Mouse (Mus musculus) forebrain, embryonic 16.5 days (tissue): ENCODE data around the gene Galnt18. TPM values are rescaled to one million over a fixed set of nuclear protein-coding genes. Genes with fewer than 3 reads are reported as not detected.

Experiments used
- ATAC-seq: fragments of 200-750 bp; cut with Nextera tagmentation; 2 replicates; pipeline ENCODE4 v1.8.0; 2017; ENCODE audit warnings: mild to moderate bottlenecking, moderate library complexity
- H3K27ac ChIP-seq: fragments of 300-500 bp; sonication (generic); 2 replicates; pipeline ENCODE4 v1.5.1; 2014; ENCODE audit warnings: low read length, control low read depth
- H3K27me3 ChIP-seq: fragments of 300-500 bp; sonication (generic); replicated peaks from 2 replicates; pipeline ENCODE4 v1.6.1; 2014; ENCODE audit warnings: low read length; ENCODE audit not compliant: control insufficient read depth, insufficient read depth
- H3K36me3 ChIP-seq: fragments of 300-500 bp; sonication (generic); 2 replicates; pipeline ENCODE4 v1.6.1; 2014; ENCODE audit not compliant: control insufficient read depth, insufficient read depth
- H3K4me1 ChIP-seq: fragments of 300-500 bp; sonication (generic); replicated peaks from 2 replicates; pipeline ENCODE4 v1.6.1; 2014; ENCODE audit warnings: low read length; ENCODE audit not compliant: control insufficient read depth, insufficient read depth
- H3K4me2 ChIP-seq: fragments of 300-500 bp; sonication (generic); 2 replicates; pipeline ENCODE4 v1.6.1; 2014; ENCODE audit warnings: mild to moderate bottlenecking, low read length, control low read depth
- H3K4me3 ChIP-seq: fragments of 300-500 bp; sonication (generic); replicated peaks from 2 replicates; pipeline ENCODE4 v1.5.1; 2014; ENCODE audit warnings: mild to moderate bottlenecking, low read length, control low read depth
- H3K9ac ChIP-seq: fragments of 300-500 bp; sonication (generic); replicated peaks from 2 replicates; pipeline ENCODE4 v1.6.1; 2014; ENCODE audit warnings: low read depth, low read length, control low read depth
- H3K9me3 ChIP-seq: fragments of 300-500 bp; sonication (generic); 2 replicates; pipeline ENCODE4 v1.6.1; 2016; ENCODE audit warnings: low read length; ENCODE audit not compliant: control insufficient read depth
- WGBS: fragments of 180-500 bp; shearing (Covaris S2); extraction: QIAGEN DNeasy Blood & Tissue Kit; methylation state at CpG from one replicate; pipeline ENCODE4 v1.1.7; 2014; 5-methylcytosine and 5-hydroxymethylcytosine counted together
- polyA plus RNA-seq: library from polyadenylated mRNA; unstranded; fragments of >200 nt; fragmentation: Nextera tagmentation; extraction: Ambion mirVana; gene quantifications from 2 replicates; pipeline ENCODE4 v1.2.1, GENCODE M21; 2015

Gene Galnt18
- polyA plus RNA-seq, 1 experiment from 2014 or later: 13.6 TPM

- Histone ChIP-seq H3K27me3 (no peaks in the 10 kb centered on the region), H3K4me2 (no peak overlapping the region), H3K27ac (no peak overlapping the region), H3K4me1 (peaks cover 4% of the 10 kb centered on the region; the same call in 1 of the 2 replicates), H3K9me3 (no peaks in the 10 kb centered on the region), H3K9ac (no peak overlapping the region), H3K4me3 (no peak overlapping the region), H3K36me3 (no peaks in the 10 kb centered on the region)
- ATAC-seq: no peak
- WGBS: 84% methylated on average over 3 of the region's 3 CpGs
These were observed 173.7 kb downstream of the Galnt18 start for GRCm38 (mm10) chr7:111606091-111606490.

GRCm38 (mm10) chr7:111605663-111606062 is 174.1 kb downstream of the Galnt18 start:
- no peaks in the 10 kb centered on the region for H3K27me3 ChIP-seq
- H3K36me3 ChIP-seq: no peaks in the 10 kb centered on the region
- no peak for ATAC-seq
- H3K4me3 ChIP-seq: no peak overlapping the region
- no peak overlapping the region for H3K27ac ChIP-seq
- H3K9me3 ChIP-seq: no peaks in the 10 kb centered on the region
- H3K4me1 ChIP-seq: peaks cover 9% of the 10 kb centered on the region
- H3K4me2 ChIP-seq: no peak overlapping the region
- no peak overlapping the region for H3K9ac ChIP-seq

GRCm38 (mm10) chr7:111604578-111605208 is 175.1 kb downstream of the Galnt18 start:
- Histone ChIP-seq H3K4me2 (no peak overlapping the region), H3K4me3 (no peak overlapping the region), H3K9ac (no peak overlapping the region), H3K27me3 (no peaks in the 10 kb centered on the region), H3K27ac (no peak overlapping the region), H3K4me1 (peaks cover 12% of the 10 kb centered on the region), H3K36me3 (no peaks in the 10 kb centered on the region), H3K9me3 (no peaks in the 10 kb centered on the region)
- ATAC-seq: no peak
- WGBS: 86% methylated on average over 2 of the region's 2 CpGs

GRCm38 (mm10) chr7:111603186-111603585 is 176.6 kb downstream of the Galnt18 start:
- WGBS: 79% methylated on average over 4 of the region's 4 CpGs
- H3K9me3 ChIP-seq: no peaks in the 10 kb centered on the region
- no peak overlapping the region for H3K9ac ChIP-seq
- ATAC-seq: no peak
- H3K4me3 ChIP-seq: no peak overlapping the region
- H3K4me2 ChIP-seq: no peak overlapping the region
- no peaks in the 10 kb centered on the region for H3K36me3 ChIP-seq
- H3K4me1 ChIP-seq: peaks cover 12% of the 10 kb centered on the region
- H3K27me3 ChIP-seq: no peaks in the 10 kb centered on the region
- no peak overlapping the region for H3K27ac ChIP-seq

- Histone ChIP-seq H3K4me1 (peaks cover 12% of the 10 kb centered on the region), H3K27me3 (no peaks in the 10 kb centered on the region), H3K27ac (no peak overlapping the region), H3K9ac (no peak overlapping the region), H3K36me3 (no peaks in the 10 kb centered on the region), H3K9me3 (no peaks in the 10 kb centered on the region), H3K4me3 (no peak overlapping the region), H3K4me2 (no peak overlapping the region)
- ATAC-seq: no peak
- 79% methylated on average over 4 of the region's 4 CpGs for WGBS
These were observed 178.3 kb downstream of the Galnt18 start for GRCm38 (mm10) chr7:111601339-111602067.

GRCm38 (mm10) chr7:111600756-111601155 is 179.0 kb downstream of the Galnt18 start:
- no peak overlapping the region for H3K4me2 ChIP-seq
- H3K4me3 ChIP-seq: no peak overlapping the region
- no peak overlapping the region for H3K9ac ChIP-seq
- no peaks in the 10 kb centered on the region for H3K27me3 ChIP-seq
- no peaks in the 10 kb centered on the region for H3K9me3 ChIP-seq
- ATAC-seq: peak; percentile 79
- H3K27ac ChIP-seq: no peak overlapping the region
- no peaks in the 10 kb centered on the region for H3K36me3 ChIP-seq
- peaks cover 12% of the 10 kb centered on the region for H3K4me1 ChIP-seq
- WGBS: 9% methylated on average over 6 of the region's 6 CpGs

GRCm38 (mm10) chr7:111593680-111594079 is 186.1 kb downstream of the Galnt18 start:
- no peaks in the 10 kb centered on the region for H3K36me3 ChIP-seq
- no peaks in the 10 kb centered on the region for H3K9me3 ChIP-seq
- no peak for ATAC-seq
- no peaks in the 10 kb centered on the region for H3K4me1 ChIP-seq
- no peak overlapping the region for H3K4me2 ChIP-seq
- 93% methylated on average over 6 of the region's 6 CpGs for WGBS
- H3K9ac ChIP-seq: no peak overlapping the region
- H3K4me3 ChIP-seq: no peak overlapping the region
- H3K27me3 ChIP-seq: no peaks in the 10 kb centered on the region
- H3K27ac ChIP-seq: no peak overlapping the region

- no peak overlapping the region for H3K9ac ChIP-seq
- WGBS: 83% methylated on average over 5 of the region's 5 CpGs
- no peaks in the 10 kb centered on the region for H3K36me3 ChIP-seq
- ATAC-seq: no peak
- no peaks in the 10 kb centered on the region for H3K9me3 ChIP-seq
- H3K27me3 ChIP-seq: no peaks in the 10 kb centered on the region
- H3K4me1 ChIP-seq: no peaks in the 10 kb centered on the region; the same call in 1 of the 2 replicates
- no peak overlapping the region for H3K4me3 ChIP-seq
- H3K4me2 ChIP-seq: no peak overlapping the region
- no peak overlapping the region for H3K27ac ChIP-seq
These were observed 190.2 kb downstream of the Galnt18 start for GRCm38 (mm10) chr7:111589506-111590125.

- Histone ChIP-seq H3K4me2 (no peak overlapping the region), H3K4me1 (no peaks in the 10 kb centered on the region; the same call in 1 of the 2 replicates), H3K27ac (no peak overlapping the region), H3K9ac (no peak overlapping the region), H3K4me3 (no peak overlapping the region), H3K36me3 (no peaks in the 10 kb centered on the region), H3K27me3 (no peaks in the 10 kb centered on the region), H3K9me3 (no peaks in the 10 kb centered on the region)
- 47% methylated on average over 4 of the region's 4 CpGs for WGBS
- no peak for ATAC-seq
These were observed 191.4 kb downstream of the Galnt18 start for GRCm38 (mm10) chr7:111588291-111588781.
